Mouse (Mus musculus) small intestine, adult 2 months (tissue): ENCODE data around the gene Mgat4e.

Experiments used
- CTCF ChIP-seq: fragments of 200-500 bp; IDR thresholded peaks from 2 replicates; pipeline ENCODE4 v1.5.1; 2012; ENCODE audit warnings: low read depth, mild to moderate bottlenecking, control low read depth, inconsistent platforms, low read length, moderate library complexity, mixed read lengths; ENCODE audit not compliant: insufficient replicate concordance, insufficient read length; ENCODE audit errors: extremely low read depth
- POLR2A ChIP-seq: fragments of 200-500 bp; IDR thresholded peaks from 2 replicates; pipeline ENCODE4 v1.6.1; 2012; ENCODE audit warnings: low read depth, mild to moderate bottlenecking, control low read depth, inconsistent platforms, low read length, moderate library complexity

- TF ChIP-seq CTCF = no peak
- no peak for TF ChIP-seq POLR2A
Measured at GRCm38 (mm10) chr1:134551869-134552268, 2.4 kb upstream of the Mgat4e start.
